Mouse (Mus musculus) erythroblast, embryonic 14.5 days (primary cell): Measurements from ENCODE around the gene Invs.

Experiments
- GATA1 ChIP-seq: IDR thresholded peaks from 2 replicates; pipeline ENCODE4 v1.6.1; 2012; ENCODE audit warnings: low read length, inconsistent platforms, mixed read lengths
- TAL1 ChIP-seq: IDR thresholded peaks from 3 replicates; pipeline ENCODE4 v1.6.1; 2012; ENCODE audit warnings: low read length, inconsistent platforms, mixed read lengths

DNA sequence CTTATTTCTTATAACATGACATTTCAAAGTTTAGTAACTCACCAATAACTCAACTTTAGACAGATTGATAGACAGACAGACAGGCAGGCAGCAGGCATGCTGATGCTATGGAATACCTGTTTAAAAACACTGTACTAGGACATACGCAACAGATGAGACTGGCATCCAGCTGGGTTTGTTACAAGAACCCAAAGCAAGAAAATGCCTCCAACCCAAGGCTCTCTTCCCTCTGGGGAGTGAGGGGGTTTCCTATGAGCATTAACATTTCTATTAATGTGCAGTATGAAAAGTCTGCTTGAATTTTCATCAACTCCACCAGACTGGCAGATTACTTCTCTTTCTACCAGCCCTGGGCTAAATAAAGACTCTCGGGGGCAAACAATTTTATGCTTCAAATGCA is 35.3 kb upstream of the Invs start:
- no peak for TF ChIP-seq GATA1
- TF ChIP-seq TAL1, result no peak
